Mouse (Mus musculus): Measurements from ENCODE around the gene Tusc2. TPM values are rescaled to one million over a fixed set of nuclear protein-coding genes. Genes with fewer than 3 reads are reported as not detected.

The Tusc2 gene
- total and polyA plus RNA-seq, 2 experiments from 2014 or later = 37.0 to 51.2 TPM

DNA sequence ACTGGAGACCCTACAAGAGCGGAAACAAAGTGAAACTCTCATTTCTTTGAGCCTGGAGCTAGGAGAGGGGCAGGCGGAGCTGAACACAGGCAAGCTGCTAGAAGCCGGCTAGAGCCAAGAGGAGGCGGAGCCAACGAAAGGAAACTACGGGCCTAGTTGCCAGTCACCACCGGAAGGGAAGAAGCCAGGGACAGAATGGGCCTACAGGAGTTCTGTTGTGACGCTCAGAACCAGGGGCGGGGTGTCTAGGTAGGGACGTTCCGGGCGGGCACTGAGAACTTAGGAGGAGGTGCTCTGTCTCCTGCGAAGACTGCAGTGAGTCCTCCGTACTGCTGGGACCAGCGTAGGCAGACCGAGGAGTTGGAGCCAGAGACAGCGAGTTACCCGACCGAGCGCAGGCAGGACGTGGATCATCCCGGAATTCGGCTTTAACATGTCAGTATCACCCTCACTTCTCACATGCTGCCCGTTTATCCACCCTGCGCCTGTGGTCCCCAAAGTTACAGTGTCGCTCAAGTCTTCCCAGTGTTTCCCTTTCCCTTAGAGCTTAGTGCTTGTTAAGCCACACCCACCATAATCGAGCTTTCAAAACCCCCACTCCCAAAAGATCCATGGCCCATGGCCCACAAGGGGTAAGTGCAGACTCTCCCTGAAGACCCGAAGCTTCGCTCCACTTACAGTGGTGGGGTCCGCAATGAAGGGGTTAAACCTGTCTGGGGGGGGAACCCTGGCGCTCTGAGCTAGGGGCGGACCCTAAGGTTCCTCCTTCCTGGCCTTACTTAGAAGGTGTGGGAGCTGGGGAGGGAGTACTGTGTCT, 17.7 kb downstream of the Tusc2 start, which contains the start of gene Hyal3:
Hyal3 (plus strand) TSS at position 318 of the 817 bp plus-strand sequence.
- peak within 1 kb of the TSS; percentile 88 for H3K9ac ChIP-seq (replicated peaks; ENCODE audit: low read depth, low read length)
- ATAC-seq (ENCODE audit: insufficient read depth, low read depth) (peak; percentile 74), DNase-seq (ENCODE audit: low spot score) (peak; percentile 93)
- no peaks in the 10 kb centered on the region for H3K9me3 ChIP-seq (replicated peaks; ENCODE audit: control insufficient read depth, low read length)
- TF ChIP-seq EP300 (IDR thresholded peaks at IDR 0.05; ENCODE audit: low read depth) = no peak
- no peak for TF ChIP-seq CTCF (IDR thresholded peaks at IDR 0.05; ENCODE audit: low read depth)
- peak within 1 kb of the TSS; percentile 96 for H3K4me2 ChIP-seq (ENCODE audit: low read depth, low read length)
- peaks cover 14% of the 10 kb centered on the region for H3K36me3 ChIP-seq (replicated peaks; ENCODE audit: control insufficient read depth, insufficient read depth, low read length)
- H3K27ac ChIP-seq (ENCODE audit: low read depth) = peak within 1 kb of the TSS; percentile 94
- peaks cover 21% of the 10 kb centered on the region for H3K4me1 ChIP-seq (ENCODE audit: control insufficient read depth, insufficient read depth)
- H3K4me3 ChIP-seq (ENCODE audit: low read depth, low read length) = peak within 1 kb of the TSS; percentile 73
- H3K27me3 ChIP-seq (ENCODE audit: control insufficient read depth, insufficient read depth, low read length) = no peaks in the 10 kb centered on the region
- WGBS = under 1% methylated on average over 32 of the region's 32 CpGs

DNA sequence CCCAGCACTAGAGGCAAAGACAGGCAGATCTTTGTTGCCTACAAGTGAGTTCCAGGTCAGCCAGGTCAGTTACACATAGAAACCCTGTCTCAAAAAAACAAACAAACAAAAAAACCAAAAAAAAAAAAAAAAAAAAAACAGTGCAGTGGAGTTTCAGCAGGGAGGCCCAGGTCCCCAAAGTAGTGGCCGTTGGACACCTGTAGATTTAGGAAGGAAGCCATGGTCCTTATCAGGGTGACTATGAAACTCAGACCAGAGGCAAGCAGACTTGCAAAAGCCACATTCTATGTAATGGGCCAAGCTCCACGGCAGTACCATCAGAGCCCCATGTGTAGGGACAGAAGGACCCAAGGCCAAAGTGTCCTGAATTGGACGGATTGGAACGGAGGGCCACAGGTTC, 18.5 kb downstream of the Tusc2 start:
- Histone ChIP-seq H3K4me1 (ENCODE audit: control insufficient read depth, insufficient read depth) (peaks cover 18% of the 10 kb centered on the region), H3K4me2 (ENCODE audit: low read depth, low read length) (peak overlapping the region; percentile 96), H3K27me3 (ENCODE audit: control insufficient read depth, insufficient read depth, low read length) (no peaks in the 10 kb centered on the region), H3K9me3 (replicated peaks; ENCODE audit: control insufficient read depth, low read length) (no peaks in the 10 kb centered on the region), H3K36me3 (replicated peaks; ENCODE audit: control insufficient read depth, insufficient read depth, low read length) (peaks cover 14% of the 10 kb centered on the region), H3K4me3 (ENCODE audit: low read depth, low read length) (peak overlapping the region; percentile 73), H3K27ac (ENCODE audit: low read depth) (peak overlapping the region; percentile 94; the same call in 1 of the 2 replicates), H3K9ac (replicated peaks; ENCODE audit: low read depth, low read length) (peak overlapping the region; percentile 88)
- TF ChIP-seq CTCF (IDR thresholded peaks at IDR 0.05; ENCODE audit: low read depth) (no peak), EP300 (IDR thresholded peaks at IDR 0.05; ENCODE audit: low read depth) (no peak)
- no peak for ATAC-seq (ENCODE audit: insufficient read depth, low read depth)
- DNase-seq (ENCODE audit: low spot score) = no peak
- WGBS = 76% methylated on average over 4 of the region's 4 CpGs

DNA sequence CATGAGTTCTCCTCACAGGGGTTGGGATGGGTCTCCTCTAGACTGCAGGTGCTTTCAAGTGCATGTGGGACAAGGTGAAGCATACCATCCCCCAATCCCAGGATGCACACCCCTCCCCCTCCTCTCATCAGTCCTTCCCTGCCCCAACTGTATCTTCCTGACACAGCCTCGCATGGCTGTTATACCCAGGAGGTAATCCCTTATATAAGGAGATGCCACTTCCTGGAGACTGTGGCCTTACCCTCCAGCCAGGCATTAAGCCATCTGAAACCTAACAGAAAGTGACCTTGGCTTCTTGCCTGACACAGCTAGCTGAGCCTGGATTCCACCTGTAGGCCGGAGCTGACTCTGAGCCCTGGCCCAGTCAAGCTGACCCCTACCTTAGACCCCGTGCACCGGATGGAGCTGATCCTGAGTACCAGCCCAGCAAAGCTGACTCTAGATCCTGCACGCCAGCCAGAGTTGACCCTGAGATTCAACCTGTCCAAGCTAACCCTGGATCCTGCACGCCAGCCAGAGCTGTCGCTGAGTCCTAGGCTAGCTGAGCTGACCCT, 19.5 kb downstream of the Tusc2 start:
- Histone ChIP-seq H3K4me1 (ENCODE audit: control insufficient read depth, insufficient read depth) (peaks cover 14% of the 10 kb centered on the region; the same call in 1 of the 2 replicates), H3K36me3 (replicated peaks; ENCODE audit: control insufficient read depth, insufficient read depth, low read length) (peaks cover 14% of the 10 kb centered on the region), H3K4me2 (ENCODE audit: low read depth, low read length) (no peak overlapping the region), H3K27me3 (ENCODE audit: control insufficient read depth, insufficient read depth, low read length) (no peaks in the 10 kb centered on the region), H3K9ac (replicated peaks; ENCODE audit: low read depth, low read length) (no peak overlapping the region), H3K4me3 (ENCODE audit: low read depth, low read length) (no peak overlapping the region), H3K9me3 (replicated peaks; ENCODE audit: control insufficient read depth, low read length) (no peaks in the 10 kb centered on the region), H3K27ac (ENCODE audit: low read depth) (no peak overlapping the region)
- 85% methylated on average over 7 of the region's 7 CpGs for WGBS
- TF ChIP-seq EP300 (IDR thresholded peaks at IDR 0.05; ENCODE audit: low read depth) (no peak), CTCF (IDR thresholded peaks at IDR 0.05; ENCODE audit: low read depth) (no peak)
- DNase-seq (ENCODE audit: low spot score) = no peak
- ATAC-seq (ENCODE audit: insufficient read depth, low read depth) = no peak

DNA sequence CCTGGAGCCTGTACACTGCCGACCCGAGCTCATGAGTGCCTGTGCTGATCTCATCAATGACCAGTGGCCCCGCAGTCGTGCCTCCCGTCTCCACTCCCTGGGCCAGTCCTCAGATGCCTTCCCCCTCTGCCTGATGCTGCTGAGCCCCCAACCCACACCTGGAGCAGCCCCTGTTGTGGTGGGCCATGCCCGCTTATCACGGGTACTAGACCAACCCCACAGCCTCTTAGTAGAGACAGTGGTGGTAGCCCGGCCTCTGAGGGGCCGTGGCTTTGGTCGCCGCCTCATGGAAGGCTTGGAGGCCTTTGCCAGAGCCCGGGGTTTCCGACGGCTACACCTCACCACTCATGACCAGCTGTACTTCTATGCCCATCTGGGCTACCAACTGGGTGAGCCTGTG, 20.1 kb downstream of the Tusc2 start:
- H3K27me3 ChIP-seq (ENCODE audit: control insufficient read depth, insufficient read depth, low read length) = no peaks in the 10 kb centered on the region
- H3K4me2 ChIP-seq (ENCODE audit: low read depth, low read length) = no peak overlapping the region
- H3K4me3 ChIP-seq (ENCODE audit: low read depth, low read length) = no peak overlapping the region
- WGBS = 90% methylated on average over 14 of the region's 14 CpGs
- no peak for ATAC-seq (ENCODE audit: insufficient read depth, low read depth)
- no peak overlapping the region for H3K27ac ChIP-seq (ENCODE audit: low read depth)
- peaks cover 14% of the 10 kb centered on the region for H3K4me1 ChIP-seq (ENCODE audit: control insufficient read depth, insufficient read depth)
- TF ChIP-seq EP300 (IDR thresholded peaks at IDR 0.05; ENCODE audit: low read depth) = no peak
- no peak for TF ChIP-seq CTCF (IDR thresholded peaks at IDR 0.05; ENCODE audit: low read depth)
- H3K36me3 ChIP-seq (replicated peaks; ENCODE audit: control insufficient read depth, insufficient read depth, low read length) = peaks cover 14% of the 10 kb centered on the region
- DNase-seq (ENCODE audit: low spot score) = no peak
- no peak overlapping the region for H3K9ac ChIP-seq (replicated peaks; ENCODE audit: low read depth, low read length)
- no peaks in the 10 kb centered on the region for H3K9me3 ChIP-seq (replicated peaks; ENCODE audit: control insufficient read depth, low read length)

DNA sequence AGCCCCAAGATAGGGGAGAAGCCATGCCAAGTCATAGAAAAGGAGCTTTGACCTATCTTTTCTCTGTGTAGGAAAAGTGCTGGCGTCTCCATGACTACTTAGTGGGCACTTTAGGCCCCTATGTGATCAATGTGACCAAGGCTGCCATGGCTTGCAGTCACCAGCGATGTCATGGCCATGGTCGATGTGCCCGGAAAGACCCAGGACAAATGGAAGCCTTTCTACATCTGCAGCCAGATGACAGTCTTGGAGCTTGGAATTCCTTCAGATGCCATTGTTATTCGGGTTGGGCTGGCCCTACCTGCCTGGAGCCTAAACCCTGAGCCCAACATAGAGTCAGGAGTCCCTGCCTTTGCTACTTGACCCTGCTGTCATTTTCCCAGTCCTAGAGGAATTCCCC, 23.4 kb downstream of the Tusc2 start:
- H3K4me3 ChIP-seq (ENCODE audit: low read depth, low read length) = no peak overlapping the region
- ATAC-seq (ENCODE audit: insufficient read depth, low read depth) (no peak), DNase-seq (ENCODE audit: low spot score) (no peak)
- H3K4me2 ChIP-seq (ENCODE audit: low read depth, low read length) = no peak overlapping the region
- H3K9me3 ChIP-seq (replicated peaks; ENCODE audit: control insufficient read depth, low read length) = no peaks in the 10 kb centered on the region
- H3K27me3 ChIP-seq (ENCODE audit: control insufficient read depth, insufficient read depth, low read length) = no peaks in the 10 kb centered on the region
- TF ChIP-seq EP300 (IDR thresholded peaks at IDR 0.05; ENCODE audit: low read depth) (no peak), CTCF (IDR thresholded peaks at IDR 0.05; ENCODE audit: low read depth) (no peak)
- 79% methylated on average over 5 of the region's 5 CpGs for WGBS
- H3K4me1 ChIP-seq (ENCODE audit: control insufficient read depth, insufficient read depth) = peaks cover 23% of the 10 kb centered on the region
- H3K36me3 ChIP-seq (replicated peaks; ENCODE audit: control insufficient read depth, insufficient read depth, low read length) = peaks cover 30% of the 10 kb centered on the region
- H3K9ac ChIP-seq (replicated peaks; ENCODE audit: low read depth, low read length) = no peak overlapping the region
- H3K27ac ChIP-seq (ENCODE audit: low read depth) = no peak overlapping the region
